Mouse (Mus musculus): ENCODE measurements at regions not wholly inside any gene's neighbourhood (a gene's known extent, or its start where the extent isn't known, plus 50 kb on each side); places are given as distances from the start of the nearest gene placed in this dataset.
"Not testable (repeated sequence)": the region's sequence is repeated elsewhere in the genome, so short reads cannot be mapped to it uniquely, and the experiment has no call there.

GRCm38 (mm10) chr17:13546249-13546648, 191.9 kb downstream of the Tcp10c start:
- Histone ChIP-seq H3K4me1 (ENCODE audit: control insufficient read depth, insufficient read depth, low read length) (peaks cover 4% of the 10 kb centered on the region; the same call in 1 of the 2 replicates), H3K27ac (ENCODE audit: insufficient read depth, low read length) (no peak overlapping the region), H3K4me3 (ENCODE audit: insufficient read depth, low read length) (no peak overlapping the region)
- TF ChIP-seq POLR2A (IDR thresholded peaks at IDR 0.05; ENCODE audit: low read depth, low read length) (no peak), CTCF (IDR thresholded peaks at IDR 0.05; ENCODE audit: borderline replicate concordance, insufficient read depth, low read length) (no peak)

GRCm38 (mm10) chr17:13546669-13547085, 192.3 kb downstream of the Tcp10c start:
- no peak overlapping the region for H3K4me3 ChIP-seq (ENCODE audit: insufficient read depth, low read length)
- TF ChIP-seq CTCF (IDR thresholded peaks at IDR 0.05; ENCODE audit: borderline replicate concordance, insufficient read depth, low read length) (no peak), POLR2A (IDR thresholded peaks at IDR 0.05; ENCODE audit: low read depth, low read length) (no peak)
- no peak overlapping the region for H3K27ac ChIP-seq (ENCODE audit: insufficient read depth, low read length)
- H3K4me1 ChIP-seq (ENCODE audit: control insufficient read depth, insufficient read depth, low read length): peaks cover 4% of the 10 kb centered on the region; the same call in 1 of the 2 replicates

- Histone ChIP-seq H3K4me1 (ENCODE audit: control insufficient read depth, insufficient read depth, low read length) (peaks cover 1% of the 10 kb centered on the region; the same call in 1 of the 2 replicates), H3K27ac (ENCODE audit: insufficient read depth, low read length) (no peak overlapping the region), H3K4me3 (ENCODE audit: insufficient read depth, low read length) (no peak overlapping the region)
- no peak for TF ChIP-seq POLR2A (IDR thresholded peaks at IDR 0.05; ENCODE audit: low read depth, low read length)
Measured at GRCm38 (mm10) chr17:13547657-13548360, 193.4 kb downstream of the Tcp10c start.

GRCm38 (mm10) chr17:13549975-13550895, 195.9 kb downstream of the Tcp10c start:
- Histone ChIP-seq H3K4me1 (ENCODE audit: control insufficient read depth, insufficient read depth, low read length) (no peaks in the 10 kb centered on the region), H3K4me3 (ENCODE audit: insufficient read depth, low read length) (no peak overlapping the region), H3K27ac (ENCODE audit: insufficient read depth, low read length) (no peak overlapping the region)
- TF ChIP-seq CTCF (IDR thresholded peaks at IDR 0.05; ENCODE audit: borderline replicate concordance, insufficient read depth, low read length): no peak
- no peak for TF ChIP-seq POLR2A (IDR thresholded peaks at IDR 0.05; ENCODE audit: low read depth, low read length)

- not testable (repeated sequence) for H3K4me1 ChIP-seq (ENCODE audit: control insufficient read depth, insufficient read depth, low read length); H3K4me3 ChIP-seq (ENCODE audit: insufficient read depth, low read length); H3K27ac ChIP-seq (ENCODE audit: insufficient read depth, low read length)
Measured at GRCm38 (mm10) chr17:13550896-13551267, 196.5 kb downstream of the Tcp10c start.

- not testable (repeated sequence) for H3K4me1 ChIP-seq (ENCODE audit: control insufficient read depth, insufficient read depth, low read length); H3K27ac ChIP-seq (ENCODE audit: insufficient read depth, low read length); H3K4me3 ChIP-seq (ENCODE audit: insufficient read depth, low read length)
- TF ChIP-seq CTCF (IDR thresholded peaks at IDR 0.05; ENCODE audit: borderline replicate concordance, insufficient read depth, low read length): peak; percentile 28; the same call in 1 of the 2 replicates
Measured at GRCm38 (mm10) chr17:13551693-13552404, 197.5 kb downstream of the Tcp10c start.

- not testable (repeated sequence) for H3K4me3 ChIP-seq (ENCODE audit: insufficient read depth, low read length); H3K27ac ChIP-seq (ENCODE audit: insufficient read depth, low read length); H3K4me1 ChIP-seq (ENCODE audit: control insufficient read depth, insufficient read depth, low read length)
Measured at GRCm38 (mm10) chr17:13552840-13553239, 198.5 kb downstream of the Tcp10c start.

GRCm38 (mm10) chr17:13555311-13556059, 201.1 kb downstream of the Tcp10c start:
- not testable (repeated sequence) for H3K4me3 ChIP-seq (ENCODE audit: insufficient read depth, low read length); H3K4me1 ChIP-seq (ENCODE audit: control insufficient read depth, insufficient read depth, low read length); H3K27ac ChIP-seq (ENCODE audit: insufficient read depth, low read length)

GRCm38 (mm10) chr17:13556060-13556660, 201.8 kb downstream of the Tcp10c start:
- H3K27ac ChIP-seq (ENCODE audit: insufficient read depth, low read length); H3K4me3 ChIP-seq (ENCODE audit: insufficient read depth, low read length): not testable (repeated sequence)

More at GRCm38 (mm10) chr17:13556060-13556660, 201.8 kb downstream of the Tcp10c start:
- H3K4me1 ChIP-seq (ENCODE audit: control insufficient read depth, insufficient read depth, low read length): not testable (repeated sequence)
